Mouse (Mus musculus) limb, embryonic 12.5 days (tissue): Measurements from ENCODE around the gene Fahd1. TPM values are rescaled to one million over a fixed set of nuclear protein-coding genes. Genes with fewer than 3 reads are reported as not detected.

Experiments
- ATAC-seq: fragments of 200-750 bp; cut with Nextera tagmentation; 2 replicates; pipeline ENCODE4 v1.8.0; 2017; ENCODE audit warnings: low read depth, moderate TSS enrichment; ENCODE audit not compliant: insufficient number of reproducible peaks, insufficient read depth, low FRiP score, low TSS enrichment
- H3K27ac ChIP-seq: fragments of 300-500 bp; sonication (generic); 2 replicates; pipeline ENCODE4 v1.5.1; 2016; ENCODE audit warnings: mild to moderate bottlenecking, moderate library complexity
- H3K27me3 ChIP-seq: fragments of 300-500 bp; sonication (generic); 2 replicates; pipeline ENCODE4 v1.6.1; 2016; ENCODE audit warnings: mild to moderate bottlenecking, moderate library complexity
- H3K36me3 ChIP-seq: fragments of 300-500 bp; sonication (generic); 2 replicates; pipeline ENCODE4 v1.6.1; 2016; ENCODE audit warnings: mild to moderate bottlenecking, moderate library complexity
- H3K4me1 ChIP-seq: fragments of 300-500 bp; sonication (generic); replicated peaks from 2 replicates; pipeline ENCODE4 v1.6.1; 2016
- H3K4me2 ChIP-seq: fragments of 300-500 bp; sonication (generic); 2 replicates; pipeline ENCODE4 v1.6.1; 2016; ENCODE audit warnings: mild to moderate bottlenecking, moderate library complexity
- H3K4me3 ChIP-seq: fragments of 300-500 bp; sonication (generic); replicated peaks from 2 replicates; pipeline ENCODE4 v1.5.1; 2016; ENCODE audit warnings: mild to moderate bottlenecking
- H3K9ac ChIP-seq: fragments of 300-500 bp; sonication (generic); replicated peaks from 2 replicates; pipeline ENCODE4 v1.6.1; 2016; ENCODE audit warnings: mild to moderate bottlenecking, moderate library complexity
- H3K9me3 ChIP-seq: fragments of 300-500 bp; sonication (generic); 2 replicates; pipeline ENCODE4 v1.6.1; 2016; ENCODE audit warnings: mild to moderate bottlenecking, moderate library complexity
- WGBS: fragments of 180-500 bp; shearing (Covaris S2); methylation state at CpG from one replicate; pipeline ENCODE4 v1.1.7; 2016; 5-methylcytosine and 5-hydroxymethylcytosine counted together
- polyA plus RNA-seq: library from polyadenylated mRNA; unstranded; fragments of >200 nt; fragmentation: Nextera tagmentation; extraction: Ambion mirVana; gene quantifications from 2 replicates; pipeline ENCODE4 v1.2.1, GENCODE M21; 2016

Fahd1 gene
- polyA plus RNA-seq, 1 experiment from 2014 or later, result 18.6 TPM

DNA sequence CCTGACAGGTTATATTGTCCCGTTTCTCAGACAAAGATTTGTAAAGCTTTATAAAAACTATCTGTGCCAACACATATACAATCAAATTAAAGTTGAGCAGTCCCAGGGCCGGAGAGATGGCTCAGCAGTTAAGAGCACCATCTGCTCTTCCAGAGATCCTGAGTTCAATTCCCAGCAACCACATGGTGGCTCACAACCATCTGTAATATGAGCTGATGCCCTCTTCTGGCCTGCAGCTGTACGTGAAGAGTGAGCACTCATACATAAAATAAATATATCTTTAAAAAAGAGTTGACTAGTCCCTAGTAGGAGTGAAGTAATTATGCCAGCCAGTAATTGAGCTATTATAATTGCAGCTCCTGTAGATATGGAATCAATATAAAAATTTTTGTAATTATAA lies 49.6 kb downstream of the Fahd1 start:
- Histone ChIP-seq H3K27me3 (peaks cover 17% of the 10 kb centered on the region), H3K36me3 (no peaks in the 10 kb centered on the region), H3K27ac (no peak overlapping the region), H3K4me1 (0 out of 2 replicates have a peak, but pooled peaks cover 3% of the 10 kb centered on the region), H3K4me3 (no peak overlapping the region), H3K9me3 (no peaks in the 10 kb centered on the region), H3K9ac (no peak overlapping the region), H3K4me2 (no peak overlapping the region)
- WGBS, result 50% methylated on average over 3 of the region's 3 CpGs
- no peak for ATAC-seq

DNA sequence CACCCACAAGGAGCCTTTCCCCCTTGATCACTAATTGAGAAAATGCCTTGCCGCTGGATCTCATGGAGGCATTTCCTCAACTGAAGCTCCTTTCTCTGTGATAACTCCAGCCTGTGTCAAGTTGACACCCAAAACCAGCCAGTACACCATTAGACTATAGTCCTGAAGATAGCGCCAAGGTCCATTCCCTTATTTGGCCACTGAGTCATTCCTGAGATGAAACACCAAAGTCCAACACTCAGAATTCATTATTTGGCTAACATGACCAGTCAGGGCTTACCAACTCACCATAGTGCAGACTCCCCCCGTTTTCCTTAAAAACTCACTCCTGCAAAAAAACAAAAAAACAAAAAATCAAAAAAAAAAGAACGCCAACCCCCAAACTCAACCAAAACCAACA lies 50.7 kb downstream of the Fahd1 start:
- Histone ChIP-seq H3K4me3 (no peak overlapping the region), H3K4me2 (no peak overlapping the region), H3K27ac (no peak overlapping the region), H3K9me3 (no peaks in the 10 kb centered on the region), H3K27me3 (peaks cover 8% of the 10 kb centered on the region), H3K36me3 (no peaks in the 10 kb centered on the region), H3K9ac (no peak overlapping the region), H3K4me1 (0 out of 2 replicates have a peak, but pooled peaks cover under 1% of the 10 kb centered on the region)
- no peak for ATAC-seq
- WGBS, result 94% methylated on average over 4 of the region's 4 CpGs

Other genes starting within 250 kb of the Fahd1 start
- 68.6 and 77.7 TPM in 2 replicates for gene Tsc2, start 217.7 kb downstream of the Fahd1 start, polyA plus RNA-seq
- 23.3 and 24.9 TPM in 2 replicates for gene Nthl1, start 217.7 kb downstream of the Fahd1 start, polyA plus RNA-seq
- gene Slc9a3r2, start 200.0 kb downstream of the Fahd1 start, polyA plus RNA-seq, result 58.9 and 59.3 TPM in 2 replicates
- gene Npw, start 191.9 kb downstream of the Fahd1 start, polyA plus RNA-seq, result 0.49 and 1.3 TPM in 2 replicates
- gene Zfp598, start 180.7 kb downstream of the Fahd1 start, polyA plus RNA-seq, result 24.5 and 28.4 TPM in 2 replicates
- gene Syngr3, start 160.4 kb downstream of the Fahd1 start, polyA plus RNA-seq, result 7.5 and 8.2 TPM in 2 replicates
- gene Gfer, start 154.2 kb downstream of the Fahd1 start, polyA plus RNA-seq, result 49.7 and 53.5 TPM in 2 replicates
- gene Noxo1, start 154.1 kb downstream of the Fahd1 start, polyA plus RNA-seq, result 1.7 and 1.8 TPM in 2 replicates
- 99.7 and 103 TPM in 2 replicates for gene Tbl3, start 142.7 kb downstream of the Fahd1 start, polyA plus RNA-seq
- gene Rnf151, start 132.3 kb downstream of the Fahd1 start, polyA plus RNA-seq, result 0.29 and 0.41 TPM in 2 replicates
- gene Rps2, start 132.2 kb downstream of the Fahd1 start, polyA plus RNA-seq, result 1,161 and 1,172 TPM in 2 replicates
- 206 and 217 TPM in 2 replicates for gene Ndufb10, start 125.9 kb downstream of the Fahd1 start, polyA plus RNA-seq
- gene Rpl3l, start 122.5 kb downstream of the Fahd1 start, polyA plus RNA-seq, result not detected in 2 replicates
- gene Msrb1, start 113.7 kb downstream of the Fahd1 start, polyA plus RNA-seq, result 22.7 and 24.1 TPM in 2 replicates
- 2.7 and 4.0 TPM in 2 replicates for gene Hs3st6, start 97.4 kb downstream of the Fahd1 start, polyA plus RNA-seq
- not detected in 2 replicates for gene Meiob, start 46.1 kb downstream of the Fahd1 start, polyA plus RNA-seq
- 26.3 and 27.6 TPM in 2 replicates for gene Hagh, start 10.2 kb downstream of the Fahd1 start, polyA plus RNA-seq
- 0.37 and 0.43 TPM in 2 replicates for gene Igfals, start 15.6 kb upstream of the Fahd1 start, polyA plus RNA-seq
- 50.1 and 53.2 TPM in 2 replicates for gene Nubp2, start 36.0 kb upstream of the Fahd1 start, polyA plus RNA-seq
- gene Spsb3, start 36.3 kb upstream of the Fahd1 start, polyA plus RNA-seq, result 40.4 and 46.1 TPM in 2 replicates
- 32.8 and 47.1 TPM in 2 replicates for gene Eme2, start 44.7 kb upstream of the Fahd1 start, polyA plus RNA-seq
- 89.5 and 94.8 TPM in 2 replicates for gene Mrps34, start 44.8 kb upstream of the Fahd1 start, polyA plus RNA-seq
- gene Nme3, start 46.1 kb upstream of the Fahd1 start, polyA plus RNA-seq, result 46.2 and 46.5 TPM in 2 replicates
- gene Mapk8ip3, start 86.6 kb upstream of the Fahd1 start, polyA plus RNA-seq, result 45.0 and 46.5 TPM in 2 replicates
- 265 and 277 TPM in 2 replicates for gene Jpt2, start 110.3 kb upstream of the Fahd1 start, polyA plus RNA-seq
- 9.4 and 12.1 TPM in 2 replicates for gene Cramp1l, start 165.4 kb upstream of the Fahd1 start, polyA plus RNA-seq
- gene Ift140, start 165.7 kb upstream of the Fahd1 start, polyA plus RNA-seq, result 26.2 and 26.5 TPM in 2 replicates
- 11.0 and 12.0 TPM in 2 replicates for gene Tmem204, start 233.2 kb upstream of the Fahd1 start, polyA plus RNA-seq